Mouse (Mus musculus) embryonic facial prominence, embryonic 12.5 days (tissue): ENCODE results near the gene Sh2d4b. TPM values are rescaled to one million over a fixed set of nuclear protein-coding genes. Genes with fewer than 3 reads are reported as not detected.

Experiments used
- ATAC-seq: fragments of 200-750 bp; cut with Nextera tagmentation; 2 replicates; pipeline ENCODE4 v1.8.0; 2017; ENCODE audit not compliant: insufficient number of reproducible peaks, insufficient read depth, low FRiP score, low TSS enrichment
- H3K27ac ChIP-seq: fragments of 300-500 bp; sonication (generic); 2 replicates; pipeline ENCODE4 v1.5.1; 2016; ENCODE audit warnings: mild to moderate bottlenecking
- H3K27me3 ChIP-seq: fragments of 300-500 bp; sonication (generic); 2 replicates; pipeline ENCODE4 v1.6.1; 2016; ENCODE audit warnings: mild to moderate bottlenecking, moderate library complexity
- H3K36me3 ChIP-seq: fragments of 300-500 bp; sonication (generic); 2 replicates; pipeline ENCODE4 v1.6.1; 2016; ENCODE audit warnings: mild to moderate bottlenecking
- H3K4me1 ChIP-seq: fragments of 300-500 bp; sonication (generic); 2 replicates; pipeline ENCODE4 v1.6.1; 2016
- H3K4me2 ChIP-seq: fragments of 300-500 bp; sonication (generic); replicated peaks from 2 replicates; pipeline ENCODE4 v1.6.1; 2016; ENCODE audit warnings: mild to moderate bottlenecking, moderate library complexity
- H3K4me3 ChIP-seq: fragments of 300-500 bp; sonication (generic); 2 replicates; pipeline ENCODE4 v1.5.1; 2016; ENCODE audit warnings: mild to moderate bottlenecking
- H3K9ac ChIP-seq: fragments of 300-500 bp; sonication (generic); 2 replicates; pipeline ENCODE4 v1.6.1; 2016; ENCODE audit warnings: mild to moderate bottlenecking, moderate library complexity
- H3K9me3 ChIP-seq: fragments of 300-500 bp; sonication (generic); 2 replicates; pipeline ENCODE4 v1.6.1; 2016; ENCODE audit warnings: mild to moderate bottlenecking, moderate library complexity
- WGBS: fragments of 180-500 bp; shearing (Covaris S2); methylation state at CpG from one replicate; pipeline ENCODE4 v1.1.7; 2016; 5-methylcytosine and 5-hydroxymethylcytosine counted together
- polyA plus RNA-seq: library from polyadenylated mRNA; unstranded; fragments of >200 nt; fragmentation: Nextera tagmentation; extraction: Ambion mirVana; gene quantifications from 2 replicates; pipeline ENCODE4 v1.2.1, GENCODE M21; 2016

Gene Sh2d4b
- polyA plus RNA-seq, 1 experiment from 2014 or later = 0.47 TPM

DNA sequence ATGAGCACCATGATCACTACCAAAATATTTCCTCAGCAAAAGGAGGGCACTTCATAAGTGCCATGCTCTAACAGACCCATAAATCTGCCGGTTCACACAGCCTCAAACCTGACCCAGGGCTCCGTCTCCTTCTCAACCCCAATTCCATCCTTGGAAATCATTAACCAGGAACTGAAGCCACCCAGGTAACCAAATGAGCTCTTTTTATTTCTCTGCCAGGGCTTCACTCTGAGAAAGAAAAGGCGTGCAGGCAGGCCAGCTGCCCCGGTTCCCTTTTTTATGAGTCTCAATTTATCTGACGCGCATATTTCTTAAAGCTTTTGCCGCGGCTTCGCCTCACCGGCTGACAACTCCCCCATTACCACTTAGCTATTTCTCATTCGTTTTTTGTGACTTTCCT lies 63.0 kb downstream of the Sh2d4b start:
- 84% methylated on average over 11 of the region's 11 CpGs for WGBS

DNA sequence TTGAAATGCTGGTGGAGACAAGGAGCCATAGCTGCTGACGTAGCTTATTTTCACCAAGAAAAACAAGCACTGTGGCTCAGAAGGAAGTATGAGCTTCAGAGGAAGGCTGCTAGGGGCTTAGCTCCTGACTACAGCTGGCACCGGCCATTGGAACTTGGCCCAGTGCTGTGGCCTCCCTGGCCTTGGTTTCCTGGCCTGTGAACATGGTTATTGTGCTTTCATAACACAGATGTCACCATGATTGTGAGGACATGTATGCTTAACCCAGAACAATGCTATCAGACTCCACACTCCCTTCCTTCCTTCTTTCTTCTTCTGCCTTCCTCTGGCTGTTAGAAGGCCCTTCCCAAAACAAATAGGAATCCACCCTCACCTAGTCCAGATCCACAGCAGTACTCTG lies 75.0 kb downstream of the Sh2d4b start:
- H3K27ac ChIP-seq = no peak overlapping the region
- H3K4me2 ChIP-seq = no peak overlapping the region
- H3K4me1 ChIP-seq = no peaks in the 10 kb centered on the region
- 69% methylated on average over 2 of the region's 2 CpGs for WGBS
- no peaks in the 10 kb centered on the region for H3K27me3 ChIP-seq
- H3K36me3 ChIP-seq = no peaks in the 10 kb centered on the region
- no peaks in the 10 kb centered on the region for H3K9me3 ChIP-seq
- no peak overlapping the region for H3K9ac ChIP-seq
- no peak overlapping the region for H3K4me3 ChIP-seq
- no peak for ATAC-seq

More for the DNA sequence above, 63.0 kb downstream of the Sh2d4b start:
- H3K36me3 ChIP-seq = no peaks in the 10 kb centered on the region
- no peaks in the 10 kb centered on the region for H3K9me3 ChIP-seq
- H3K4me1 ChIP-seq = no peaks in the 10 kb centered on the region
- no peak overlapping the region for H3K4me3 ChIP-seq
- H3K27me3 ChIP-seq = no peaks in the 10 kb centered on the region
- no peak overlapping the region for H3K4me2 ChIP-seq
- no peak overlapping the region for H3K27ac ChIP-seq
- H3K9ac ChIP-seq = no peak overlapping the region
- ATAC-seq = no peak

DNA sequence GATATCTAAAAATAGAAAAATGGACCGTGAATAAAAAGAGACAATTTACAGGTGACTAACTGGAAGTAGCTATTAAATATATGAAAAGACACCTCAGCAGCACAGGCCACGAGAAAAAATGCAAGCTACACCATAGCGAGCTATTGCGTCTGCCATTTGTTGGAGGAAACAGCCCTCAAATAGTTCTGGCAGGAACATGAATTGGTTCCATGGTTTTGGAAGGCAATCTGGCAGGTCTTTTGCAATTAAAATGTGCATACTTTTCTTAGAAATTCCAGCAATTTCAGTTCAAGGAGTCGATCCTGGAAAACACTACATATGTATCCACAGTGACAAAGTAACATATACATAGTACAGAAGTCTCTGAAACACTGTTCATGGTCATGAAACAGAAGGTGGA lies 76.4 kb downstream of the Sh2d4b start:
- H3K27me3 ChIP-seq = no peaks in the 10 kb centered on the region
- no peak overlapping the region for H3K4me2 ChIP-seq
- no peak overlapping the region for H3K27ac ChIP-seq
- no peak overlapping the region for H3K9ac ChIP-seq
- no peaks in the 10 kb centered on the region for H3K36me3 ChIP-seq
- no peaks in the 10 kb centered on the region for H3K4me1 ChIP-seq
- no peak overlapping the region for H3K4me3 ChIP-seq
- no peak for ATAC-seq
- WGBS = 80% methylated on average over 5 of the region's 5 CpGs
- no peaks in the 10 kb centered on the region for H3K9me3 ChIP-seq

DNA sequence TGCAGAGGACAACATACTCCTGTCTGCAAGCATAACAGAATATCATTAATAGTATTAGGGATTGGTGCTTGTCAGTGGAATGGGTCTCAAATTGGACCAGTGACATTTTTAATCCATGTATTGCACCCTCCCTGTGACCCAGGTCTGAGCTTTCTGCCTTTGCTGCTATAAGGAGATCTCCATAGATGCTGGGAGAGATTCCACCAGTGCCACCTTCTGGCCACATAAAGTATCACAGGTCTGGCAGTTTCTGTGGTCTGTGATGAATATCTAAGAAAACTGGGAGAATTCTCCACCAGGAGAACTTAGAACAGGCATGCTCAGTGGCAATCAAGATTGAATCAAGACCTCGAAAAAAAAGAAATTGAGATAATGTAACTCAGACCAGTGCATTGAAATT lies 101.5 kb downstream of the Sh2d4b start:
- ATAC-seq = peak; percentile 60; the same call in 1 of the 2 replicates

DNA sequence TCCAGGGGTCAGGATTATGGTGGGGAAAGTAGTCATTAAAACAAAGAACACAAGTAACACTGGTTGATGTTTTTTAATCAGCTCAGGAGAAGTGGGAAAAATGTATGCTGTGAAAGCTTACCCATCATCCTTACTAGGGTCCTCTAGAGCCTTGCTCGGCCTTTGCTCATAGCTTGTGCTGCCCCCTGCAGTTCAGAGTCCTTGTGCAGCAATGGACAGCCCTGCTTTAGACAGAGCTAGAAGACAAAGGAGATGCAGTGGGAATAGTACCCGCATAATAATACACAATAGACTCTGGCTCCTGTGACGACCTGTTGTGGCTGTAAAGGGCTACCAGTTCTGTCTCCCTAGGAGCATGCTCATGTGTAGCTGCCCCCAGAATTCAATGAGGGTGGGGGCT lies 104.0 kb downstream of the Sh2d4b start:
- H3K4me3 ChIP-seq = no peak overlapping the region
- no peak overlapping the region for H3K4me2 ChIP-seq
- ATAC-seq = no peak
- no peaks in the 10 kb centered on the region for H3K9me3 ChIP-seq
- H3K4me1 ChIP-seq = no peaks in the 10 kb centered on the region
- no peaks in the 10 kb centered on the region for H3K27me3 ChIP-seq
- no peaks in the 10 kb centered on the region for H3K36me3 ChIP-seq
- no peak overlapping the region for H3K27ac ChIP-seq
- WGBS = 26% methylated on average over 3 of the region's 3 CpGs
- no peak overlapping the region for H3K9ac ChIP-seq

More for the DNA sequence above, 101.5 kb downstream of the Sh2d4b start:
- no peaks in the 10 kb centered on the region for H3K9me3 ChIP-seq
- H3K4me1 ChIP-seq = no peaks in the 10 kb centered on the region
- no peak overlapping the region for H3K4me2 ChIP-seq
- H3K36me3 ChIP-seq = no peaks in the 10 kb centered on the region
- 54% methylated on average over 1 of the region's 1 CpGs for WGBS
- no peak overlapping the region for H3K4me3 ChIP-seq
- H3K9ac ChIP-seq = no peak overlapping the region
- H3K27me3 ChIP-seq = no peaks in the 10 kb centered on the region
- H3K27ac ChIP-seq = no peak overlapping the region

DNA sequence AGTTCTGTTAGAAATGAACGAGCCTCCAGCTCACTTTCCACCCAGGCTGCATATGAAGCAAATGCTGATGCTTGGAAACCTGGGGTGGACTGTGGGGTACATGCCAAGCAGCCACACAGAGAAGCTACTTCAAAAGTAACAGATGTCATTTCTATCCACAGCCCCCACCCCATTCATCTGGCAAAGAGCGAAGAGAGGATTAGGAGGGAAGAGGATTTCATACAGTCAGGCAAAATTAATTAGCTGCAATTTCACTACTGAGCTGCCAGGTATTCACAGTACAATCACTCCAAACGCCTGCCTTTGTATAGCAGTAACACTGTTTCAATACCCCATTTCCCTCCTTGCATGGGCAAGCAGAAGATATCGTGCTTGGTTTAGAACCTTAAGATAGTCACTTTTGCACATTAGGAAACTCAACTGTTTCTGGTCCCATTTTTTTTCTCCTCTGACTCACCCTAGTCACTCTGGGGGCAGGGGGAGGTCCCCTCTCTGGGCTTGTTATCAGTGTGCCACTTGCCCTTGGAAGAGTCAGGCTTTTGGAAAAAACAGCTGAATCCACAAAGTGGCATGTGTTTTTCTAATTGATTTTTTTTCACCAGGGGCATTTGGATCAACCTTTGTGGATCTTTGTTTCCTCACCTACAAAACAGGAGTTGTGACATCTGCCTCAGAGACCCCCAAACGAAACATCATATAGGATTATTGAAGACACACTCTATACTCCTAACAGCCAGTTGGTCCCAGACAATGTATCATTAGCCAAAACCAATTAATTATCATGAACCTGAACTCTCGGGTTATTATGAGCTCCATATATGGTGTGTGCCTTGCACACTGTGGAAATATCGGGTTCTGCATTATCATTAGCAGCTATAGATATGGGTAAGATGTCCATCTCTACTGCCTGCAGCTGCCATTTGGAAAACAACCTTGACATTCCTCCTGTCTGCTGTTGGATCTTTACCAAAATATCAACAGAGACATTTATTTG lies 123.7 kb downstream of the Sh2d4b start:
- 74% methylated on average over 7 of the region's 7 CpGs for WGBS
- Histone ChIP-seq H3K4me3 (no peak overlapping the region), H3K36me3 (no peaks in the 10 kb centered on the region), H3K27me3 (no peaks in the 10 kb centered on the region), H3K9me3 (no peaks in the 10 kb centered on the region), H3K9ac (no peak overlapping the region), H3K4me2 (no peak overlapping the region), H3K4me1 (no peaks in the 10 kb centered on the region), H3K27ac (no peak overlapping the region)
- no peak for ATAC-seq

Other genes starting within 250 kb of the Sh2d4b start
- 87.6 and 89.7 TPM in 2 replicates for gene Tspan14, start 73.5 kb upstream of the Sh2d4b start, polyA plus RNA-seq
- 57.1 and 57.7 TPM in 2 replicates for gene Fam213a, start 120.5 kb upstream of the Sh2d4b start, polyA plus RNA-seq
- gene Dydc2, start 175.9 kb upstream of the Sh2d4b start, polyA plus RNA-seq = 0.20 TPM in 1 of 2 replicates, not detected in the other
- not detected in 2 replicates for gene Dydc1, start 179.6 kb upstream of the Sh2d4b start, polyA plus RNA-seq
- not detected in 2 replicates for gene Mat1a, start 211.8 kb upstream of the Sh2d4b start, polyA plus RNA-seq
- not detected in 2 replicates for gene Sftpa1, start 238.5 kb upstream of the Sh2d4b start, polyA plus RNA-seq